Mouse (Mus musculus): ENCODE measurements at regions not wholly inside any gene's neighbourhood (a gene's known extent, or its start where the extent isn't known, plus 50 kb on each side); places are given as distances from the start of the nearest gene placed in this dataset.
"Not testable (repeated sequence)": the region's sequence is repeated elsewhere in the genome, so short reads cannot be mapped to it uniquely, and the experiment has no call there.

GRCm38 (mm10) chr10:119099092-119099792 lies 140.6 kb downstream of the Cand1 start:
- no peak for DNase-seq (ENCODE audit: low spot score in 2 of 2)

GRCm38 (mm10) chr10:119094166-119094565 lies 145.7 kb downstream of the Cand1 start:
- no peak for DNase-seq (ENCODE audit: low spot score in 2 of 2)

GRCm38 (mm10) chr10:119087886-119088285 lies 152.0 kb downstream of the Cand1 start:
- no peak for DNase-seq (ENCODE audit: low spot score in 2 of 2)

- DNase-seq (ENCODE audit: low spot score in 2 of 2): no peak
Measured at GRCm38 (mm10) chr10:119087071-119087665, 152.7 kb downstream of the Cand1 start.

GRCm38 (mm10) chr10:119086450-119086849 lies 153.4 kb downstream of the Cand1 start:
- DNase-seq (ENCODE audit: low spot score in 2 of 2): no peak

GRCm38 (mm10) chr10:119083431-119083830 lies 156.4 kb downstream of the Cand1 start:
- no peak for DNase-seq (ENCODE audit: low spot score in 2 of 2)

- no peak for DNase-seq (ENCODE audit: low spot score in 2 of 2)
Measured at GRCm38 (mm10) chr10:119082861-119083260, 157.0 kb downstream of the Cand1 start.

GRCm38 (mm10) chr10:119081766-119082165 lies 158.1 kb downstream of the Cand1 start:
- not testable (repeated sequence) for DNase-seq (ENCODE audit: low spot score in 2 of 2)

GRCm38 (mm10) chr10:119076100-119076566 lies 163.7 kb downstream of the Cand1 start:
- no peak for DNase-seq (ENCODE audit: low spot score in 2 of 2)

- DNase-seq (ENCODE audit: low spot score in 2 of 2): no peak
Measured at GRCm38 (mm10) chr10:119074887-119075286, 165.0 kb downstream of the Cand1 start.

GRCm38 (mm10) chr10:119073991-119074390 lies 165.9 kb downstream of the Cand1 start:
- no peak for DNase-seq (ENCODE audit: low spot score in 2 of 2)

- DNase-seq (ENCODE audit: low spot score in 2 of 2): no peak
Measured at GRCm38 (mm10) chr10:119069410-119069809, 170.4 kb downstream of the Cand1 start.

- DNase-seq (ENCODE audit: low spot score in 2 of 2): no peak
Measured at GRCm38 (mm10) chr10:119067838-119068237, 172.0 kb downstream of the Cand1 start.

- DNase-seq (ENCODE audit: low spot score in 2 of 2): no peak
Measured at GRCm38 (mm10) chr10:119067366-119067765, 172.5 kb downstream of the Cand1 start.

- peak in 1 of 2 experiments; percentile 45 for DNase-seq (ENCODE audit: low spot score in 2 of 2)
Measured at GRCm38 (mm10) chr10:119065974-119066373, 173.9 kb downstream of the Cand1 start.

- no peak for DNase-seq (ENCODE audit: low spot score in 2 of 2)
Measured at GRCm38 (mm10) chr10:119065133-119065817, 174.6 kb downstream of the Cand1 start.

GRCm38 (mm10) chr10:119064218-119064617 lies 175.6 kb downstream of the Cand1 start:
- DNase-seq (ENCODE audit: low spot score in 2 of 2): no peak

GRCm38 (mm10) chr10:119063209-119063699 lies 176.6 kb downstream of the Cand1 start:
- DNase-seq (ENCODE audit: low spot score in 2 of 2): no peak

- DNase-seq (ENCODE audit: low spot score in 2 of 2): no peak
Measured at GRCm38 (mm10) chr10:119061958-119062599, 177.8 kb downstream of the Cand1 start.

GRCm38 (mm10) chr10:119061349-119061850 lies 178.5 kb downstream of the Cand1 start:
- DNase-seq (ENCODE audit: low spot score in 2 of 2): no peak

- no peak for DNase-seq (ENCODE audit: low spot score in 2 of 2)
Measured at GRCm38 (mm10) chr10:119058493-119059020, 181.3 kb downstream of the Cand1 start.

Data from spleen, postnatal 14 days (tissue).